Mouse (Mus musculus): Measurements from ENCODE around the gene Smurf2.
A peak's percentile ranks its signal among the peaks of the same experiment; 100 is the strongest.

- TF ChIP-seq POLR2A (IDR thresholded peaks at IDR 0.05; ENCODE audit: borderline replicate concordance, extremely low read depth, insufficient read depth, insufficient read length, poor library complexity, severe bottlenecking) (no peak), CTCF (IDR thresholded peaks at IDR 0.05; ENCODE audit: borderline replicate concordance, extremely low read depth, insufficient read depth, insufficient read length) (peak; percentile 46; the same call in 1 of the 2 replicates)
These were observed 150.1 kb downstream of the Smurf2 start for GRCm38 (mm10) chr11:106770195-106770974.

All from brain, embryonic 14.5 days (tissue).